Mouse (Mus musculus) monocyte, adult 5-6 weeks (primary cell): ENCODE measurements at regions not wholly inside any gene's neighbourhood (a gene's known extent, or its start where the extent isn't known, plus 50 kb on each side); places are given as distances from the start of the nearest gene placed in this dataset.
"Not testable (repeated sequence)": the region's sequence is repeated elsewhere in the genome, so short reads cannot be mapped to it uniquely, and the experiment has no call there.

ENCODE experiments used
- ATAC-seq: fragments of 153-309, 156-312 bp; replicated peaks from 2 replicates; pipeline ENCODE4 v1.8.0; 2017; ENCODE audit warnings: mild to moderate bottlenecking; ENCODE audit not compliant: low TSS enrichment, insufficient number of reproducible peaks, severe bottlenecking, poor library complexity, low FRiP score

- ATAC-seq, result no peak
Observed at GRCm38 (mm10) chr12:77571071-77571470, 333.1 kb downstream of the Fut8 start.

- ATAC-seq, result no peak
Observed at GRCm38 (mm10) chr12:77575046-77575445, 337.1 kb downstream of the Fut8 start.

GRCm38 (mm10) chr12:77588297-77588696, 350.4 kb downstream of the Fut8 start:
- no peak for ATAC-seq

- no peak for ATAC-seq
Observed at GRCm38 (mm10) chr12:77589416-77589815, 351.5 kb downstream of the Fut8 start.

- no peak for ATAC-seq
Observed at GRCm38 (mm10) chr12:77594092-77594491, 356.2 kb downstream of the Fut8 start.

- no peak for ATAC-seq
Observed at GRCm38 (mm10) chr12:77594657-77595056, 356.7 kb downstream of the Fut8 start.

GRCm38 (mm10) chr12:77595821-77596220, 357.9 kb downstream of the Fut8 start:
- ATAC-seq, result no peak

- ATAC-seq, result no peak
Observed at GRCm38 (mm10) chr12:77596676-77597075, 358.8 kb downstream of the Fut8 start.

GRCm38 (mm10) chr12:77597627-77598333, 359.9 kb downstream of the Fut8 start:
- ATAC-seq, result no peak

- no peak for ATAC-seq
Observed at GRCm38 (mm10) chr12:77598334-77598715, 360.4 kb downstream of the Fut8 start.

- ATAC-seq, result no peak
Observed at GRCm38 (mm10) chr12:77599391-77599790, 361.5 kb downstream of the Fut8 start.

GRCm38 (mm10) chr12:77603832-77604501, 366.0 kb downstream of the Fut8 start:
- ATAC-seq, result no peak

GRCm38 (mm10) chr12:77617552-77617951, 379.6 kb downstream of the Fut8 start:
- ATAC-seq, result no peak

GRCm38 (mm10) chr12:77622243-77622642, 384.3 kb downstream of the Fut8 start:
- no peak for ATAC-seq

GRCm38 (mm10) chr12:77624323-77624722, 386.4 kb downstream of the Fut8 start:
- ATAC-seq, result not testable (repeated sequence)

GRCm38 (mm10) chr12:77628358-77628850, 390.5 kb downstream of the Fut8 start:
- no peak for ATAC-seq

- no peak for ATAC-seq
Observed at GRCm38 (mm10) chr12:77633981-77634650, 396.2 kb downstream of the Fut8 start.

GRCm38 (mm10) chr12:77638266-77638665, 400.3 kb downstream of the Fut8 start:
- ATAC-seq, result no peak

- ATAC-seq, result no peak
Observed at GRCm38 (mm10) chr12:77642336-77642735, 404.4 kb downstream of the Fut8 start.

GRCm38 (mm10) chr12:77647841-77648240, 409.9 kb downstream of the Fut8 start:
- no peak for ATAC-seq
